Mouse (Mus musculus) frontal cortex, postnatal 36 days (tissue): ENCODE measurements at regions not wholly inside any gene's neighbourhood (a gene's known extent, or its start where the extent isn't known, plus 50 kb on each side); places are given as distances from the start of the nearest gene placed in this dataset.

Experiments
- DNase-seq, 2 experiments: peaks; one replicate each; pipeline ENCODE4 v3.0.0; 2022; ENCODE audit warnings: low spot score in 2 of 2

GRCm38 (mm10) chr7:134436917-134437316, 51.5 kb upstream of the D7Ertd443e start:
- DNase-seq = no peak

GRCm38 (mm10) chr7:134439281-134439680, 53.8 kb upstream of the D7Ertd443e start:
- no peak for DNase-seq

- DNase-seq = no peak
Observed at GRCm38 (mm10) chr7:134445008-134445806, 59.7 kb upstream of the D7Ertd443e start.

DNA sequence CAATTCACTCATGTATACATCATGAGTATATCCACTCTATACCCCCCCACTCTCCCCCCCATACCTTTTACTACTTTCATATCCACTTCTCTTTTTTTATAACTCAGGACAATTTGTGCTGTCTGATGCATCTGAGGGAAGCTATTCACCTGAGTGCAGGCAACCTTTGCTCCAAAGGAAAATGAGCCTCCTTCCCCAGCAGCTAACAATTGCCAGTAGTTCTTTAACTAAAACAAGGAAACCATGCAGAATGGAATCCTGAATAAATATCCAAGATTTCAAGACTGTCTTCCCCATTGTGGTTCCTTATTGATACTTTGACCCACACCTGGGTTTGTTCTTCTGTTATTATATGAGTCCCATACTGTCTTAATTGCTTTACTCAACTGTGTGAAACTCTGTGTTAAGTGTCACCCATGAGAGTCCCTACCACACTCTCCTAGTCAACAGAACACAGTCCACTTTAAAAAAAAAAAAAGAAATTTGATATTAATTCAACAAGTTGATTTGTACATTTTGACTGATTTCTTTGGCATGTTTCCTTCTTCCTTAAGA, 62.3 kb upstream of the D7Ertd443e start:
- DNase-seq = no peak

- no peak for DNase-seq
Observed at GRCm38 (mm10) chr7:134448831-134449230, 63.4 kb upstream of the D7Ertd443e start.

DNA sequence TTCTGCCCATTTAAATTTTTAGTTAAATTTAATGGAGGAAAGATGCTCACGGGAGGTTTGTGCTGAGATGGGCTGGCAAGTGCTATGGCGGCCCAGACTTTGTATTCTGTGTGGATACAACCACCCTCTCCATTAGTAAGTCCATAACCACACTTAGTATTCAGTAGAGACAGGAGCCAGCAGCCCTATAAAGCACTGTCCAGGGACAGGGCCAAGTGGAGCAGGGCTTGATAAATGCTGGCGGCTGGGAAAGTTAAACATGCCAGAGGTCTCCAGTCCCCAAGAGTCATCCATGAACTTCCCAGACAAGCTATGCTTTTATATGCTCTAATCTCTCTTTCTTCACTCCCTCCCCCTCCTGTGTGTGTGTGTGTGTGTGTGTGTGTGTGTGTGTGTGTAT, 77.2 kb upstream of the D7Ertd443e start:
- DNase-seq = no peak

GRCm38 (mm10) chr7:134463380-134463779, 77.9 kb upstream of the D7Ertd443e start:
- DNase-seq = no peak

GRCm38 (mm10) chr7:134467216-134467615, 81.8 kb upstream of the D7Ertd443e start:
- DNase-seq = peak; percentile 24 to 30

GRCm38 (mm10) chr7:134471286-134471685, 85.8 kb upstream of the D7Ertd443e start:
- peak in 1 of 2 experiments; percentile 11 for DNase-seq

DNA sequence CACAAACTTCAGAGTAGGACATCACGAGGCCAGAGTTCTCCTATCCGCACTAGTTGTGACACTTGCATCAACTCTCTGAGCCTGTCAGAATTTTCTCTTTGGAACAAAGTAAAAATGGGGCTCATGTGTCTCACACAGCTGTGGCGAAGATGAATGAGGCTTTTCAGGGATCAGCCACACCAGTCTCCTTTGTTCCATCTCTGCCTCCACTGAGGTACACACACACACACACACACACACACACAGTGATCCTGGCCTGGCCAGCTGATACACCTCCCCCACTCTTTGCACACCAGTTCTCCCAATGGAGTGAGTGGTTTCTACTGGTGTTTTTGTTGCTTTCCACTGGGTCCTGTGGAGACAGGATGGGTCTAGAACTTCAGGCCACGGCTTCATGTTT, 105.9 kb upstream of the D7Ertd443e start:
- DNase-seq = no peak

GRCm38 (mm10) chr7:134497219-134497618, 111.8 kb upstream of the D7Ertd443e start:
- DNase-seq = no peak

- no peak for DNase-seq
Observed at GRCm38 (mm10) chr7:134497870-134498269, 112.4 kb upstream of the D7Ertd443e start.

DNA sequence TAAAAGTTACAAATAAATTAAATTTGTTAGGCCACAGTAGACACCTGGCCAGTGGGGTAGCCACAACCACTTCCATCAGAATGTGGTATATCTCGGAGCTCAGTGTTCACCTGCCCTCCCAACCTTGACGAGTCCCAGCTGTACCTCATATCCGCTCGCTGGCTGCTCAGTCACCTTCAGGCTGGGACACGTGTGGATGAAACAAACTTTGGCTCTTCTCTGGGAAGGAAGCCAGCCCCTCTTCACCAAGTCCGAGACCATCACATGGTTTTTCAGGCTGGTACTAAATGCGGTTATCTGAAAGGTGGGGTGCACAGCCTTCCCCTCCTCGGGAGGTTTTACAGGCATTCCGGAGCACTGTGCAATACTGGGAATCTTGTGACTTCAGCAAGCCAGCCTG, 113.3 kb upstream of the D7Ertd443e start:
- no peak for DNase-seq

DNA sequence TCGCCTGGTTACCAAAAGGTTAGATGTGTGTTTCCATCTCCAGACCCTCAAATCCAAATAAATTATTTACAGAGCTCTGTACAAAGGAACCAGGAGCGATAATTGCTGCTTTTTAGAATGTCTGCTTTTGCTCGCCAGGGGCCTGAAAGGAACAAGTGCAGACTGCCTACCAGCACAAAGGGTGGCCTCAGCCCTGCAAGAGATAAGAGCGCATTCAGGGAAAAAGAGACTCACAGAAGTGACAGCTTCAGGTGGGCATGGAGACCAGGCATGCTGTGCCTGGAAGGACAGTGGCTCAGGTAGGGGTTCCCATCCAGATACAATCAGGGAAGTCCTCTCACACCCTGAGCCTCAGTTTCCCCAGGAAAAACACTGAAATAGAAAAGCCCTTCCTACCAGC, 114.0 kb upstream of the D7Ertd443e start:
- no peak for DNase-seq

GRCm38 (mm10) chr7:134500210-134500609, 114.7 kb upstream of the D7Ertd443e start:
- no peak for DNase-seq

DNA sequence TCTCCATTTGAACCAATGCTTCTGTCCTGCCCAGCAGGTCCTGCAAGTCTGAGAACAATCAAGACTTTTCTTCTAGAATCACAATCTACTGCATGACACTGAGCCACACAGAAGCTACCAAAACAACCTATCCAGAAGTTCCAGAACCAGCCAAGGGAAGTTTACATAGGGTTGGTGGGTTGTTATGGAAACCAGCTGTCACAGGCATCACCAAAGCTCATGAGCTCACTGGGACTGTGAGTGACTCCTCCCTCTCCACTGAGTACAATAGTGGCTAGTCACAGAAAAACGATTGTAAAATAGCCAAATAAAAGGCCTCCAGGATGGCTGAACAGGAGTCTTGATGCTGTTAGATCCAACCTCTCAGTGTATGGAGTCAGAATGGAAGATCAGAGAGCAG, 115.6 kb upstream of the D7Ertd443e start:
- no peak for DNase-seq

DNA sequence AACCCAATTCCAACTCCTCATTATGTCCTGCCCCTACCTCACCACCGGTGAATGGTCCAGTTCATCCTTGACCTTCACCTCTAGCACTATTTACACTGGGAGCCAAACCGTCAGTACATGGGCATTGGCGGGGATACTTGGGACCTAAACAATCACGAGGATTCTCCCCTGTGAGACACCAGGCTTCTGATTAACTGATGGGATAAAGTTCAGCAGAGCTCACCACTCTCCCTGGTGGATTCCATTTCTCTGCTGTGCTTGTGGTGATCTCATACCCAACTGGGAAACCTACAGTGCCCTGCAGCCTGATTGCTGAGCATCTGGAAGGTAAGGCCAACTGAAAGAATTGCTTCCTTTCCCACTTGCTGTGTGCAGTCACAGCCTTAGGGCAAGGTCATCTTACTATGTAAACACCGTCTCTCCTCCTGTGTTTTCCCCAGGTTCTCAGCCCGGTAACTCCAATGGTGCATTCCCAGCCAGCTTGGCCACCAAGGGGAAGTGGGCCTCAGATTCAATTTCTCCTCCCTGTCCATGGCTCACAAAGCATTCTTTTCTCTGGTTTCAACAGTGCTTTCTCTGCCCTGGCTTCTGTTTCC, 125.0 kb upstream of the D7Ertd443e start:
- no peak for DNase-seq

GRCm38 (mm10) chr7:134519372-134519975, 134.0 kb upstream of the D7Ertd443e start:
- no peak for DNase-seq

DNA sequence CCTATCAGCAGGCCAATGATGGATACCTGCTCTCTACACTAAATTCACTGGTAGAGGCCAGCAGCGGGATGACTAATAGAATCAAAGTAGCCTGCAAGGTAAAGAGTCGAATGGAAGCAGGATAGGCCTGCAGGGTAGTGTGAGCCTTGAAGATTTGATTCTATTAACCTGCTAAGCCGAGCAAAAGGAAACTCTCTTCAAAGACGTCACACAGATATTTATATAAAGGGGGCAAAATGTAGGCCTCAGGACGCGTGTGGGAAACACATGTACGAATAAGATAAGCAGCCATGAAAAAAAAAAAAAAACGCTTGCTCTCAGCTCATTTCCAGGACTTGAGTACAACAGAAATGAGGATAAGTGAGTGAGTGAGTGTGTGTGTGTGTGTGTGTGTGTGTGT, 138.4 kb upstream of the D7Ertd443e start:
- DNase-seq = no peak

GRCm38 (mm10) chr7:134525041-134525440, 139.6 kb upstream of the D7Ertd443e start:
- no peak for DNase-seq

- no peak for DNase-seq
Observed at GRCm38 (mm10) chr7:134525461-134525860, 140.0 kb upstream of the D7Ertd443e start.

DNA sequence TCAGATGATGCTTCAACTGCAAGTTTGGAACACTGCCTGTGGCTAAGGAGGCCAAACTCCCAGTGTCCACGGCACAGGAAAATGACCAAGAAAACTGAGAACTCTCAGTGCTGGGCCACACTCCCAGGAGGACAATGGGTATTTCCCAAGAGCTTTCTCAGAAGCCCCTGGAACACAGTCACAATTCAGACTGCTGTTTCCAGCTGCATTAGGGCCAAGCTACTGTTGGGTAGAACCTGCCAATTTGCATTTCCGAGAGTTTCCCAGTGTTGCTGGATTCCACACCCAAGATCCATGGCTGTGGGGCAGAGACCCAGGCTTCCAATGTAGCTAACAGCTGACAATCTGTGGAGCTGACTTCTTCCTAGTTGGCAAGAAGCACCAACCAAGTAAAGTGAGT, 141.9 kb upstream of the D7Ertd443e start:
- no peak for DNase-seq

DNA sequence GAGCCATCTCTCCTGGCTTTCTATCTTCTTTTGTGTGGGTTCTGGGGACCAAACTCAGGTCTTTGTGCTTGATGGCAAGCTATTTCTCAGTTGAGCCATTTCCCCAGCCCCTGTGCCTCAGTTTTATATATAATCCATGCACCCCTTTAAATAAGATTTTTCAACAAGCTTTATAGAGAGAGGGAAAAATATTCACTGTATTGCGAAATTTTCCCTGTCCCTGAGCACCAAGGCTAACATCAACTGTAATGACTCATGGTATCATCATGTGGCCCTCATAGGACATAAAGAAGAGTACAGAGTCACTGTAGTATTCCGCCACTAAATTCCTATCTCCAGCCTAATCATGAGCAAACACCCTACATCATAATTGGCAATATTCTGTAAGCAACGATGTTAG, 142.4 kb upstream of the Dock1 start:
- no peak for DNase-seq
